Comparison of ENCODE assay signal across 12 mouse cellular contexts in genomic region chr12:86812782-86813181, GRCm38 (mm10).
A peak's percentile ranks its signal among the peaks of the same experiment; 100 is the strongest.
DNase-seq lines count a peak whose midpoint lies in the region; ATAC-seq and TF ChIP-seq lines count a peak whose summit lies in the region.
"Had no signal": no experiment of that assay in that cellular context is flagged by ENCODE, and none has a peak within 500 bp of the region (broad histone marks: within the 10 kb centered on the region; RNA-seq: fewer than 3 reads in every experiment).

No protein-coding gene starts in this region.

- no peak overlapping the region for H3K4me3 ChIP-seq in heart, embryonic 16.5 days (ENCODE audit: low read length)
- no peak overlapping the region for H3K4me3 ChIP-seq in embryonic facial prominence, embryonic 10.5 days
- H3K4me3 ChIP-seq in hindbrain, postnatal 0 days (ENCODE audit: low read length): no peak overlapping the region
- H3K4me3 ChIP-seq in intestine, embryonic 15.5 days (replicated peaks): no peak overlapping the region
- H3K4me3 ChIP-seq: liver, embryonic 12.5 days; stomach, embryonic 15.5 days had no signal

- no peak for ATAC-seq in heart, embryonic 16.5 days (replicated peaks; ENCODE audit: extremely low read depth, insufficient read depth, low FRiP score)
- ATAC-seq in hindbrain, postnatal 0 days: no peak
- no peak for ATAC-seq in CD4-positive, CD25-positive, alpha-beta regulatory T cell, adult 4 months
- no peak for ATAC-seq in intestine, embryonic 15.5 days
- ATAC-seq: liver, embryonic 12.5 days had no signal

- H3K36me3 ChIP-seq in heart, embryonic 16.5 days (ENCODE audit: control insufficient read depth, insufficient read depth): no peaks in the 10 kb centered on the region
- H3K36me3 ChIP-seq in embryonic facial prominence, embryonic 10.5 days (replicated peaks): no peaks in the 10 kb centered on the region
- no peaks in the 10 kb centered on the region for H3K36me3 ChIP-seq in hindbrain, postnatal 0 days (ENCODE audit: insufficient read depth, low read length)
- H3K36me3 ChIP-seq in intestine, embryonic 15.5 days: no peaks in the 10 kb centered on the region
- H3K36me3 ChIP-seq: liver, embryonic 12.5 days; stomach, embryonic 15.5 days had no signal

- 68% methylated on average over 3 of the region's 3 CpGs for WGBS in heart, embryonic 16.5 days
- 75% methylated on average over 3 of the region's 3 CpGs for WGBS in embryonic facial prominence, embryonic 10.5 days
- 69% methylated on average over 3 of the region's 3 CpGs for WGBS in hindbrain, postnatal 0 days
- 83% methylated on average over 3 of the region's 3 CpGs for WGBS in intestine, embryonic 15.5 days

- TF ChIP-seq CTCF in hindbrain, postnatal 0 days (IDR thresholded peaks at IDR 0.05; ENCODE audit: low read depth): no peak

- H3K4me2 ChIP-seq in heart, embryonic 16.5 days (ENCODE audit: low read depth, low read length): no peak overlapping the region
- H3K4me2 ChIP-seq in hindbrain, postnatal 0 days (ENCODE audit: low read depth, low read length): no peak overlapping the region
- no peak overlapping the region for H3K4me2 ChIP-seq in intestine, embryonic 15.5 days (replicated peaks)
- H3K4me2 ChIP-seq: liver, embryonic 12.5 days; stomach, embryonic 15.5 days had no signal

- H3K27ac ChIP-seq in heart, embryonic 16.5 days (ENCODE audit: low read length): peak overlapping the region; percentile 16; the same call in 1 of the 2 replicates
- H3K27ac ChIP-seq in embryonic facial prominence, embryonic 10.5 days (replicated peaks): peak overlapping the region; percentile 75
- peak overlapping the region; percentile 15; the same call in 1 of the 2 replicates for H3K27ac ChIP-seq in hindbrain, postnatal 0 days
- no peak overlapping the region for H3K27ac ChIP-seq in intestine, embryonic 15.5 days
- H3K27ac ChIP-seq: liver, embryonic 12.5 days; stomach, embryonic 15.5 days had no signal

- H3K27me3 ChIP-seq in heart, embryonic 16.5 days (ENCODE audit: control insufficient read depth, insufficient read depth, low read length): no peaks in the 10 kb centered on the region
- peaks cover 9% of the 10 kb centered on the region; the same call in 1 of the 2 replicates for H3K27me3 ChIP-seq in embryonic facial prominence, embryonic 10.5 days (replicated peaks; ENCODE audit: low read depth, poor library complexity, severe bottlenecking)
- no peaks in the 10 kb centered on the region for H3K27me3 ChIP-seq in hindbrain, postnatal 0 days (ENCODE audit: insufficient read depth, low read length)
- no peaks in the 10 kb centered on the region for H3K27me3 ChIP-seq in intestine, embryonic 15.5 days (replicated peaks)
- H3K27me3 ChIP-seq: stomach, embryonic 15.5 days had no signal

- no peak for DNase-seq in heart, adult 11 months
- DNase-seq in NIH3T3 (ENCODE audit: low read depth): peak; percentile 25
- DNase-seq in embryonic facial prominence, embryonic 10.5 days (ENCODE audit: low spot score): no peak
- no peak for DNase-seq in hindbrain, postnatal 0 days (ENCODE audit: low spot score)
- DNase-seq in ovary, postnatal 14 days (ENCODE audit: low spot score): no peak
- DNase-seq: kidney, adult 2 months; lung, postnatal 36 days had no signal

- no peaks in the 10 kb centered on the region; the same call in 1 of the 2 replicates for H3K9me3 ChIP-seq in heart, embryonic 16.5 days (replicated peaks; ENCODE audit: control insufficient read depth, low read length)
- H3K9me3 ChIP-seq in embryonic facial prominence, embryonic 10.5 days: no peaks in the 10 kb centered on the region
- no peaks in the 10 kb centered on the region for H3K9me3 ChIP-seq in hindbrain, postnatal 0 days (ENCODE audit: low read length)
- H3K9me3 ChIP-seq in intestine, embryonic 15.5 days: no peaks in the 10 kb centered on the region
- H3K9me3 ChIP-seq: liver, embryonic 12.5 days; stomach, embryonic 15.5 days had no signal

- peak overlapping the region; percentile 38; the same call in 1 of the 2 replicates for H3K9ac ChIP-seq in heart, embryonic 16.5 days (ENCODE audit: low read length)
- H3K9ac ChIP-seq in hindbrain, postnatal 0 days (replicated peaks; ENCODE audit: low read length): no peak overlapping the region
- no peak overlapping the region for H3K9ac ChIP-seq in intestine, embryonic 15.5 days
- H3K9ac ChIP-seq: liver, embryonic 12.5 days; stomach, embryonic 15.5 days had no signal

- peaks cover 43% of the 10 kb centered on the region for H3K4me1 ChIP-seq in heart, embryonic 16.5 days (ENCODE audit: control insufficient read depth, insufficient read depth, low read length)
- H3K4me1 ChIP-seq in embryonic facial prominence, embryonic 10.5 days: peaks cover 77% of the 10 kb centered on the region
- H3K4me1 ChIP-seq in hindbrain, postnatal 0 days (ENCODE audit: insufficient read depth, low read length): peaks cover 47% of the 10 kb centered on the region
- peaks cover 18% of the 10 kb centered on the region for H3K4me1 ChIP-seq in intestine, embryonic 15.5 days (replicated peaks)
